Mouse (Mus musculus) left cerebral cortex, adult 8-10 months (tissue): Measurements from ENCODE around the gene Mertk. TPM values are rescaled to one million over a fixed set of nuclear protein-coding genes. Genes with fewer than 3 reads are reported as not detected.

ENCODE experiments used
- DNase-seq, 2 experiments: peaks; one replicate each; pipeline ENCODE4 v3.0.0; 2022; ENCODE audit warnings: low spot score in 2 of 2
- total RNA-seq, 4 experiments: library from RNA; stranded (reverse); gene quantifications; 2 replicates each; pipeline ENCODE4 v1.2.4; 2022

Gene Mertk
- total RNA-seq, 4 experiments from 2014 or later, result 25.1 to 32.9 (median 29.1) TPM

- no peak for DNase-seq
These were observed 23.5 kb downstream of the Mertk start for GRCm38 (mm10) chr2:128722106-128722710.

- no peak for DNase-seq
These were observed 27.3 kb downstream of the Mertk start for GRCm38 (mm10) chr2:128726067-128726466.

- no peak for DNase-seq
These were observed 27.9 kb downstream of the Mertk start for GRCm38 (mm10) chr2:128726626-128727025.

DNA sequence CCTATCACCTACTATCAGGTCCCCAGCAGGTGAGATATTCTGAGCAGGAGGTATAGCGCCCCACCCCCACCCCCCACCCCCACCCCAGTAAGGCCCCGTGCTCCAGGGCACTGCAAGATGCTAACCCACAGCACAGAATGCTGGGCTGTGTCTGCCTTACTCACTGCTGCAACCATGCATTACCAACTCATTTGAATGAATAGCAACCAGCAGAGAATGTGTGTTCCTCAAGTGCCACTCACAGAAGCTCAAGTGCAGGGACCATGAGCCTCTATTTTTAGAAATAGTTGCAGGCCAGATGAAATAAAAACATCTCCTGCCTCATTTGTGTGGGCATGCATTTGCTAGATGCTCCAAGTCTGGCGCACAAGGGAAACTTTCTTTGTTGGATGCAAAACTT, 28.8 kb downstream of the Mertk start:
- no peak for DNase-seq

DNA sequence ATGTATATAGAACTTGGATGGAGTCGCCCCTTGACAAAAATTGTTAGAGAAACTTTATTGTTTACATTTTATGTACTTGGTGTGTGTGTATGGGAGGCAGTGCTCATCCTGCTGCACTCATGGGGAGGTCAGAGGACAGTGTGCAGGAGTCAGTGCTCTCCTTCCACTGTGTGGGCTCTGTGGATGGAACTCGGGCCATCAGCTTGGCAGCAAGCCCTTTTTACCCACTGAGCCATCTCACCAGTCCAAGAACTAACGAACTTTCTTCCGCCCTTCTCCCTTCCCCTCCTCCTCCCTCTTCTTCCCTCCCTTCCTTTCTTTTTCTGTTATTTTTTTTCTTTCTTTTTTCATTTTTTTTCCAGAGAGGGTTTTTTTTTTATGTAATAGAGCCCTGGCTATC, 29.3 kb downstream of the Mertk start:
- DNase-seq, result no peak

- DNase-seq, result no peak
These were observed 30.4 kb downstream of the Mertk start for GRCm38 (mm10) chr2:128729141-128729540.

- DNase-seq, result no peak
These were observed 32.8 kb downstream of the Mertk start for GRCm38 (mm10) chr2:128731514-128731913.

- no peak for DNase-seq
These were observed 33.2 kb downstream of the Mertk start for GRCm38 (mm10) chr2:128731951-128732350.

DNA sequence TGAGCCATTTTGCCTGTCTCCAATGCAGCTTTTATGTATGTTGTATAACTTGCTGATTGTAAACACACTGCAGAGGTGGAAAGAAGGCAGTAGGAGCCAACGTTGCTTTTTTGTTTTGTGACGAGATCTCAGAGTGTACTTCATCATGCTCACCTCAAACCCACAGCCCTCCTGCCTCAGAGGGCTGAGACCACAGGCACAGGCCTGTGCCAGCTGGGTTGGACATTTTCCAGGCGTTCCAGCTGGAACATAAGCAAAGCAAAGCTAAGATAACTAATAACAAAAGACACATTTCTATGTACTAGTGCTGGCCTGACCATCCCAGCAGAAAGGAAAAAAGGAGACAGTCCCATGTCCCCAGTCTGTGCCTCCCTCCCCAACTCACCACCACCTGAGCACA, 36.3 kb downstream of the Mertk start:
- no peak for DNase-seq

DNA sequence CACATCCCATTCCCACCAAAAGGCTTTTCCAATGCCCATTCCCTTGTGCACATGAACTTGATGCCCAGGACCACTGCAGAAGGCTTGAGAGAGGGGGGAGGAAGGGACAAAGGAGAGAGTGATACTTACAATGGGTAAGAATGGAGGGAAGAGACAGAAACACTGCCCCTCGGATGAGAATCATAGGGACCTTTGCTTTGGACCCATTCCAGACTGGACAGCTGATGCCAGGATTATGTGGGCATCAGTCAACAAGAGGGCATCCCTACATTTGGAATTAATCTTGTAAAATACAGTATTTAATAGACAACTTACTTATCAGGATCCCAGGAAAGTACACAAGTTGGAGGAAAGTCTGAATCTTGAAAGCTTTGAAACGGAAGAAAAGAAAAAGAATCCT, 38.3 kb downstream of the Mertk start:
- no peak for DNase-seq

DNA sequence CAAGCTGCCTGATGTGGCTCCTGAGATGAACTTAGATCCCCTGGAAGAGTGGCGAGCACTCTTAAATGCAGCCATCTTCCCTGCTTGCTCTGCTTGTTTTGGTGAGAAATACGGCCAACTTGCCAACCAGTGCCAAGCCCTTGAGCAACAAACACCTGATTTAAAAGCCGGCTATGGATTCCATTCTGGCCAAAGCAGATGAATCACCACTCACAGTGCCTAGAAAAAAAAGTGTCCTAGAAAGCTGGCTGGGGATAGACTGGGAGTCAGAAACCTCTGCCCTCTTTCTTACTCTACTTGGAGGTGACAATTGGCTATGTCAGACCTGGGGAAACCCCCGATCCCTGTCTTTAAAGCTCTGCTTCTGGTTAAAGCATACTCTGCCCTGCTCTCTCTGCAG, 39.0 kb downstream of the Mertk start:
- no peak for DNase-seq

DNA sequence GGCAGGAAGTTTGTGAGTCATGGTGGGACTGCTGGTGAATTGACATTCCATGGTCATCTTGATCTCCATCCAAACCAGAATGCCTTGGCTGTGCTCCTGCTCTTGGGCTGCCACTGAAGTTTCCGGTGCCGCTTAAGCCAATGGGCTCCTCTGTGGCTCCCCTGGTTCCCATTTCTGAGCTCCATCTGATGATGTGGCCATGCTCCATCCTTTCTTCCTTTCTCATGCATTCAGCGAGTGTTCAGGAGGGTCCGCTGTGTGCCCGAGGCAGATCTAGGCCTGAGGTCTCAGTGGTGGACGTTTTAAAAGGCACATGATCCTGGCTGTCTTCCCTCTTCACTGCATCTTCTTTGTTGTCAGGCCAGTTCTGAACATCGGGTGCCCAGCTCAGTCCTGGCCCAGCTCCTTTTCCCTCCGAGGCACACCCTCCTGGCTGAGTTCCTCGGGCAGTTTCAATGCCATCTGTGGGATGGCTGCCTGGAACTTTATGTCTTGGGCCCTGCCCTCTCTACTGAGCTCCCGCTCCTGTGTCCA, 40.0 kb downstream of the Mertk start:
- peak; percentile 25 to 70 for DNase-seq

DNA sequence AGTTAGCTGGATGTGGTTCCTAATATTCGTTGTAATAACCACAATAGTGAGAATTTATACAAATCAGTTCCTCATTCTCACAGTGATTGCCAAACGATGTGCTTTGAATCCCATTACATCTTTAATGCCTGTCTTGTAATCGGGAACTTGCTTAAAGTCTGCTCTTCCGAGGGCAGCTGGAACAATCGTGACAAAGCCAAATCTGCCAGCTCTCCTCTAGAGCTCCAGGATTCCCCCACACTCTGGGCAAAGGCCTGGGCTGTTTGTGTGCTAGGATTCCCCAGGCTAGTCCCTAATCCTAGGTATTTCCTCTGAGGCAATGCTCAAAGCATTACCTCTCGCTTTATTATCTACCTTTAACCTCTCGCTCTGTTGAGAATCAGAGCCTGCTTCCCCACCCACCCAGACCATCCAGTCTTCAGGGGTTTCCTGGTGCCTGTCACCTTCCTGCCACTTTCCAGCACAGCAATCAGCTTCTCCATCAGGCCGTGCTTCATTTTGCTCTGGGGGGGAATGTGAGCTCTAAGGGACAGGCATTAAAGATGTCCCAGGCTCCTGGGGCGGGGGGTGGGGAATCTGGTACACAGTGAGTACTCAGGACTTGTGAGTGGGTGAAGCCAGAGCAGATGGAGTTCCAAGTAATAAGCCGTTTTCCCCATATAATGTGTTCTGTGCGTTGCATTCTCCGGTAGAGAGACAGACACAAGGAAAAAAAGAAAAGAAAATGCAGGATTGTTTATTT, 47.3 kb downstream of the Mertk start:
- DNase-seq, result no peak

GRCm38 (mm10) chr2:128746621-128747151, 47.9 kb downstream of the Mertk start:
- no peak for DNase-seq

GRCm38 (mm10) chr2:128747433-128748028, 48.8 kb downstream of the Mertk start:
- DNase-seq, result no peak

DNA sequence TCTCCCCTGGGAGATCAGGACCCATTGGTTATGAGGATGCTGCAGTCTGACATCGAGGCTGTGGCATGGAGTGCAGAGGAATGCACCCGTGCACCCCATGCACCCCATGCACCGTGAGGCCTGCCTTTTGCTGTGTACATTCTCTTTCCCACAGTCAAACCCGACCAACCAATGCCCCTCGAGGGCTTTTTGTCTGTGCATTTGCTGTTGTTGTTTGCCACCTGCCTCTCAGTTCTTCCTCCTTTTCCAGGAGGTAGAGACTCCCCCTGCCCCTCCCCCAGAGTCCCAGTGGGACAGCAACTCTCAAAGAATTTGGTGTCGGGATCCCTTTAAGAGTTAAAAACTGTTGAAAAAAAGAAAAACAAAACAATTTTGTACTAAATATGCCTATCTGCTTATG, 49.4 kb downstream of the Mertk start:
- DNase-seq, result no peak

- DNase-seq, result no peak
These were observed 52.3 kb downstream of the Mertk start for GRCm38 (mm10) chr2:128751030-128751429.

GRCm38 (mm10) chr2:128753295-128753873, 54.6 kb downstream of the Mertk start:
- DNase-seq, result no peak

DNA sequence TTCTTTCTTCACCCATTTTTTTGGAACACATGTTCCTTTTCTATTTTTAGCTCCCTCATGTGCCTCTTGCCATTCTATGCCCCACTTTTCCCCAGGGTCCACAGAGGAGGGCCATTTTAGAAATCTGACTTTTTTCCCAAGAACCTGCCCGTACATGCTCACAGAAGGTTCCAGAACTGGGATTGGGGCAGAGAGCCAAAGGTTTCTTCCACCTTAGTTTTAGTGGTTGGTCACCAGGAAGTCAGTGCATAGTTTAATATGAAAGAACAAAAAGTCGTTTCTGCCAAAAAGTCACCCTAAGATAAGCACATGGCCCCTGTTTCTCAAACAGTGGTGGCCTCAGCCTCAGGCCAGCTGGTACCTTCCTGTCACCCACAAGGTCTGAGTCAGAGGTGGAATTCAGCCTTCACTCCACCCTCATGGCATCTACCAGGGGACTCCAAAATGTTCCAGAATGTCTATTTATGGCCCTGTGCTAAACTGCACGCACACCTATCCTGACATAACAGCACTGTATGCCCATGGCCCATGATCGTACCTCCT, 56.5 kb downstream of the Mertk start:
- DNase-seq, result no peak

DNA sequence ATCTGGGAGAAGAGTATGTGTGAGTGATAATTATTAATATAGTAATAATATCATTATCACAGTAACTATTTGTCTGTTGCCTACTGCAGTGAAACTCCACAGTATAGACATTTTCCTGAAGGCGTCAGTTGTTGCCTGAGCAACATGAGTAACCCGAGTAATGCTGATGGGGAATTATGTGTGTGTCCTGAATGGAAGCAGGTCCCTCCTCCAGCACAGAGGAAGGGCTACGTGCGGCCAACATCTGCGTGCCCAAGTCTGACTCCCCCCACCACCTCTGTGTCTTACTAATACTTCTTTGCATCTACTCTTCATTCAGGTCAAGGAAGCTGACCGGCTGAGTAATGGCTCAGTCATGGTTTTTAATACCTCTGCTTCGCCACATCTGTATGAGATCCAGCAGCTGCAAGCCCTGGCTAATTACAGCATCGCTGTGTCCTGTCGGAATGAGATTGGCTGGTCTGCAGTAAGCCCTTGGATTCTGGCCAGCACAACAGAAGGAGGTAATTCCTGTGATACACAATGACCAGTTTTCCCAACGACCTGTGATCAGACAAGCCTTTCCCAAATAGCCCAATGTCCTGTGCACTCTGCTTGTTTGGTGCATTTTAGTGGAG, 60.1 kb downstream of the Mertk start:
- DNase-seq, result no peak

DNA sequence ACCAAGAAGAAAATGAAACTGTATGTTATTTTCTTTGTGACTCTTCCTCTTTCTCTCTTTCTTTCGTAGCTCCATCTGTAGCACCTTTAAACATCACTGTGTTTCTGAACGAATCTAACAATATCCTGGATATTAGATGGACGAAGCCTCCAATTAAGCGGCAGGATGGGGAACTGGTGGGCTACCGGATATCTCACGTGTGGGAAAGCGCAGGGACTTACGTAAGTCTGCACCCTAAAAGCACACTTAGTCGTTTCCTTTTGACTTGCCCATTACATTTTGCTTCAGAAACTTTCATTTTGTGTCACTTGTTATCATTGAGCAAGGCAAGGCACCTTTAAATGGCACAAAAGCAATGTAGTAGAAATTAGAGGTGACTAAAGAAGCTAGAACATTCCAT, 63.3 kb downstream of the Mertk start:
- DNase-seq, result no peak
